Mouse (Mus musculus) heart, postnatal 0 days (tissue): ENCODE data around the gene Kif5c.

Experiments used
- CTCF ChIP-seq: IDR thresholded peaks from 2 replicates; pipeline ENCODE4 v1.5.1; 2016; ENCODE audit warnings: antibody characterized with exemption, control low read depth, low read depth
- EP300 ChIP-seq: IDR thresholded peaks from 2 replicates; pipeline ENCODE4 v1.6.1; 2016; ENCODE audit warnings: antibody characterized with exemption, low read depth

DNA sequence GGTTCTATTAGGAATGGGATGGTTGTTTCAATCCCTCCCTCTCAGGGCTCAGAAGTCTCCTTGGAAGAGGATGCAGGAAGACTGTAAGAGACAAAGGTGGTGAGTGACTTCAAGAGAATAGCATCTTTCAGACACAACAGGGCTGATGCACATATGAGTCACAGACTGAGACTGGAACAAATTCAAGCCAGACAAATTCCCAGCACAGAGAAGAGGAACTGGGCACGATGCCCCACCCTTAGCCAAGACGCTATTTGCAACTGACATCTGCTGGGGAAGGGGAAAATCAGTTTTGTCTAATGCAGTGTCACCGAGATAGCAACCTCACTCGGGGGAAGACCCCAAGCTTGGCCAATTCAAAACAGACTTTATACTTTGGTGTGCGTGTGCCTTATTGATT is 9.5 kb upstream of the Kif5c start:
- TF ChIP-seq CTCF, result no peak
- no peak for TF ChIP-seq EP300
